Mouse (Mus musculus) myocyte (in vitro differentiated cells): ENCODE results near the gene Acod1.

Experiments
- CEBPB ChIP-seq: IDR thresholded peaks from 2 replicates; pipeline ENCODE4 v1.6.1; 2011; ENCODE audit warnings: mild to moderate bottlenecking, moderate library complexity; ENCODE audit not compliant: poor library complexity, insufficient read depth, severe bottlenecking
- E2F4 ChIP-seq: IDR thresholded peaks from one replicate; pipeline ENCODE4 v1.6.1; 2011; ENCODE audit warnings: mild to moderate bottlenecking, control low read depth, moderate library complexity; ENCODE audit not compliant: insufficient read depth
- MAX ChIP-seq: IDR thresholded peaks from one replicate; pipeline ENCODE4 v1.6.1; 2011; ENCODE audit warnings: low read depth, mild to moderate bottlenecking, control low read depth
- MYOD1 ChIP-seq, 3 experiments: IDR thresholded peaks; one replicate each; pipeline ENCODE4 v1.6.1; 2011; ENCODE audit warnings: control low read depth in 2 of 3, low read depth in 2 of 3, mild to moderate bottlenecking in 2 of 3, moderate library complexity in 1 of 3; ENCODE audit not compliant: insufficient read length in 2 of 3, control insufficient read depth in 1 of 3
- MYOG ChIP-seq, 3 experiments: IDR thresholded peaks; one replicate each; pipeline ENCODE4 v1.6.1; 2011; ENCODE audit warnings: control low read depth in 2 of 3, low read depth in 2 of 3, mild to moderate bottlenecking in 2 of 3; ENCODE audit not compliant: insufficient read length in 2 of 3, control insufficient read depth in 1 of 3, insufficient read depth in 1 of 3
- POLR2A ChIP-seq: IDR thresholded peaks from one replicate; pipeline ENCODE4 v1.6.1; 2011; ENCODE audit warnings: low read depth, mild to moderate bottlenecking, control low read depth, moderate library complexity; ENCODE audit not compliant: insufficient read length
- POLR2AphosphoS2 ChIP-seq: IDR thresholded peaks from one replicate; pipeline ENCODE4 v1.6.1; 2011; ENCODE audit warnings: low read depth, control low read depth; ENCODE audit not compliant: insufficient read length
- REST ChIP-seq: IDR thresholded peaks from one replicate; pipeline ENCODE4 v1.6.1; 2011; ENCODE audit warnings: mild to moderate bottlenecking, control low read depth, moderate library complexity; ENCODE audit not compliant: insufficient read depth, insufficient read length
- SRF ChIP-seq: IDR thresholded peaks from one replicate; pipeline ENCODE4 v1.6.1; 2011; ENCODE audit warnings: low read depth; ENCODE audit not compliant: control insufficient read depth, insufficient read length
- TCF12 ChIP-seq: IDR thresholded peaks from one replicate; pipeline ENCODE4 v1.6.1; 2011; ENCODE audit warnings: mild to moderate bottlenecking, control low read depth; ENCODE audit not compliant: poor library complexity, insufficient read depth, severe bottlenecking
- TCF3 ChIP-seq: IDR thresholded peaks from one replicate; pipeline ENCODE4 v1.6.1; 2011; ENCODE audit warnings: low read depth, control low read depth; ENCODE audit not compliant: insufficient read length
- USF1 ChIP-seq: IDR thresholded peaks from one replicate; pipeline ENCODE4 v1.6.1; 2011; ENCODE audit warnings: low read depth, mild to moderate bottlenecking, control low read depth, moderate library complexity

DNA sequence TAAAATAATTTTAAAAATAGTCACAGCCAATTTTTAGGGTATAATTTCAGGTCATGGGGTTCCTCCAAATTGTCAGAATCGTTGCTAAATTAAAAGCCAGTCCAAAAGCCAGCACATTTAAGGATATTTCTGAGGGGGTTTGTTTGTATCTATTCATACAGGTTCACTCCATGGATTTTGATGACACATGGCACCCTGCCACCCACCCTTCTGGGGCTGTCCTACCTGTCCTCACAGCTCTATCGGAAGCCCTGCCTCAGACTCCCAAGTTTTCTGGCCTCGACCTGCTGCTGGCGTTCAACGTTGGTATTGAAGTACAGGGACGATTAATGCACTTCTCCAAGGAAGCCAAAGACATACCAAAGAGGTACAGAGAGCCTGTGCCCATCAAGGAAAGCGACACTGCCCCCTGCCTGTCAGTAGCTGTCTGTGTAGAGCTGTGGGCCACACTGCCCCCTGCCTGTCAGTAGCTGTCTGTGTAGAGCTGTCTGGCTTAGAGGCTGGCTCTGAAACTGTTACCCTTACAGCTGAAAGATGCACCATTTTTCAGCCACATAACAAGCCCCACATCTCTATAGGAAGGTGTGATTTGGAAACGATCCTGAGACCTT is 4.5 kb downstream of the Acod1 start:
- TF ChIP-seq POLR2A = no peak
- TF ChIP-seq USF1 = no peak
- no peak for TF ChIP-seq POLR2AphosphoS2
- TF ChIP-seq TCF12 = no peak
- TF ChIP-seq MYOG (IDR thresholded peaks at IDR 0.05; ENCODE audit: control insufficient read depth in 1 of 3, insufficient read depth in 1 of 3, insufficient read length in 2 of 3, low read depth in 2 of 3) = no peak
- no peak for TF ChIP-seq CEBPB
- no peak for TF ChIP-seq MYOD1 (IDR thresholded peaks at IDR 0.05; ENCODE audit: control insufficient read depth in 1 of 3, insufficient read length in 2 of 3, low read depth in 2 of 3)
- TF ChIP-seq MAX = no peak
- no peak for TF ChIP-seq SRF
- no peak for TF ChIP-seq E2F4
- TF ChIP-seq TCF3 = no peak
- TF ChIP-seq REST = no peak
